Mouse (Mus musculus): ENCODE data around the gene Kcnip4.

Kcnip4 gene

DNA sequence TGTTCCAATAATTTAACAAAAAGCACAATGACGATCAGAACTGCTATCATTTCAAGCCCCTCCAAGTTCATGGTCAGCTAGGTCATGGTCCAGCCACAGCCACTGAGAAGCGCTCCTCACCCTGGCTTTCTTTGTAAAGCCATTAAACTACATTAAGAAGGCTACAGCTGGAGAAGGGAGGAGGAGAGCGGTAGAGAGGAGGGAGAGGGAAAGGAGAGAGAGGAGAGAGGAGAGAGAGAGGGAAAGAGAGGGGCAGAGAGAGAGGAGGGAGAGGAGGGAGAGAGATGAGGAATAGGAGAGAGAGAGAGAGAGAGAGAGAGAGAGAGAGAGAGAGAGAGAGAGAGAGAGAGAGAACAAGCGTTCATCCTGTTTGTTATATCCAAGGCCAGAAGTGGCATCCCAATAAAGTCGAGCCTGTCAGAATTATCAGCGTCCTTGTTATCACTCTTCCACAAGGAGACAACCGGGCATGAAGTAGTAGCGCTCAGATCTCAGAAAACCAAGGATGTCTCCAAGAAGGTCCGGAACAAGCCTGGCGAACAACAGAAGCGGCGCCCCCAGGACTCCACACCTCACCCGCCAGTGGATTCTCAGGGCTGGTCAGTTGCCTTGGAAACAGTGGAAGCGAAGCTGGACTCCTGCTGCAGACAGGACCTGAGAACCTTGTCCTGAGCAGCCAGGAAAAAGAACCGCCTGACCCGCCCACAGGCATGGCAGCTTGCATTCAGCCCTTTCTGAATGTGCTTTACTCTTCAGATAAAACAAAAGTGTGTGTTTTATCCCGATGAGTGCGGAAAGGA lies 635.1 kb downstream of the Kcnip4 start:
- DNase-seq (ENCODE audit: low spot score in 2 of 2): peak in 1 of 2 experiments; percentile 15

DNA sequence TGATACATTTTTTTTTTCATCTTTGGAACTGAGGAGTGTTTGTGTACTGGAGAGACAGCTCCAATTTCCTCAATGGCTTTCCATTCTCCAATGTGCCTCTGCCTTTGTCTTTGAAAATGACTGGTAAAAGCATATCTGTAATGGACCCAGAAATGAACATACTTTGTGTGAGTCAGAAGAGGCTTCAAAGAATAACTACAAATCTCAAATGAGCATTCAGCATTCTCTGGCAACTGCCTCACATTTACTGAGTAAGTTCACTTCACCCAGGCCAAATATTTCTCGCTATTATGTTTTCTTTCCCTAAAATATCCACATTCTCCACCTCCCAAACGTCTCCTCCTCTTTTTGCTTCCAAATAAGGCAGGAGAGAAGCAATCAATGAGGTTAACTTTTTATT lies 646.6 kb downstream of the Kcnip4 start:
- DNase-seq (ENCODE audit: low spot score in 2 of 2): no peak

DNA sequence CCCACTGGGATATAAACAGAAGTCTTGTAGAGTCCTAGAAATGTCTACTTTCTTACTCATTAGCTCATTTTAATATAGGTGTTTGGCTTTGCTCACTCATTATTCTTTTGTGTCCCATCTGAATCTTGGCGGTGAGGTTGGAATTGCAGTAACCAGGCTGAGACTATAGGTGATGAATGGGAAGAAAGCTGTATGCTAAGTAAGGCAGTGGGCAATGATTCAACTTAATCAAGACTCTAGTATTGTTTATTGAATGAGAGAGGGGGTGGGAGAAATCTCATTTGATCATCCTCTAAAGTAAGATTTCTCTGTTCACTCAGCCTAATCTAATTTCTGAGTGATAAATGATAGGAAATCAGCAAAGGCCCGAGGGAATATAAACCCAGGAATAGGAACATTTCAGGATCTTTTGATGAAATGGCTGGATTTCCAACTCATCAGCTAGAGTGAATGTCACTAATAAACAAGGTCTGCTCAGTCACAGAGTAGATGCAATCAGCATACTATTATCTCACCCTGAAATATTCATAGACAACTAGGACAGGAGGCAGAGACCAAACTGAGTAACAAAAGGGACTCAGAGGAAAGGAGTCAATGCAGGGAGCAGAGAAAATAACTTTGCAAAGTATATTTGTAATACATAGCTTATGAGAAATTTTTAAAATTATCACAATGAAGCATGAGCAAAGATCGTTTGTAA lies 660.3 kb downstream of the Kcnip4 start:
- no peak for DNase-seq (ENCODE audit: low spot score in 2 of 2)

DNA sequence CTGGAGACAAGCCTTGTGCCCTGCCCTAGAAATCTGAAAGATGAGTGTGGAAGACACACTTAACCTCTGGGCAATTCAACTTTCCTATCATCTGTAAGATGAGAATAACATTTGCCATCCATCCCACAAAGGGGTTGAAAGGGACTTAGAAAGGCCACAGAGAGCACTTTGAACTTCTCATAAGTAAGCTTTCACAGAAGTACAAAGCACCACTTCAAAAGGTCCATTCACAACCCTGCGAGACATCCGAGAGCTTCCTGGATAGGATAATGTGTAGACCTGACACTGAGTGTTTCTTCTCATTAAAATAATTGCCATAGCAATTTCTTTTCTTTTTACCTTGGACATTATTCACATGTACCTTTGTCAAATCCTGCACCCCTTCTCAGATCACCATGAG lies 683.7 kb downstream of the Kcnip4 start:
- no peak for DNase-seq (ENCODE audit: low spot score in 2 of 2)

DNA sequence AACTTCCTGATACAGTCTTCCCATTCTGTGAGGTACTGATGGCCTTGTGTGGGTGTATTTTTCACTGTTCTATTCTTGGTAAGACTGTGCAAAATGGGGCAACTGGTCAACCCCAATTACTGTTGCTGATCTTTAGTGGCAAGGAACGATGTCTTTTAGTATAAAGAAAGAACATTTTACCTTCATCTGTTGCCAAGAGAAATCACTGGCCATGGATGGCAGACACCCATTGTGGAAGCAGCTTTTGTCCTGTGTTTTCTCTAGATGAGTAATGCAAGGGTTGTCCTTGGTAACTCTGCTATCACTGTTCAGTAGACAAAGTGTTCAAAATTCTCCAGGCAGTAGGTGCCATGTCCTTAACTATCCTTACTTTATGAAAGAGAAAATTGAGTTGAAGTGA lies 729.2 kb downstream of the Kcnip4 start:
- DNase-seq (ENCODE audit: low spot score in 2 of 2): no peak

DNA sequence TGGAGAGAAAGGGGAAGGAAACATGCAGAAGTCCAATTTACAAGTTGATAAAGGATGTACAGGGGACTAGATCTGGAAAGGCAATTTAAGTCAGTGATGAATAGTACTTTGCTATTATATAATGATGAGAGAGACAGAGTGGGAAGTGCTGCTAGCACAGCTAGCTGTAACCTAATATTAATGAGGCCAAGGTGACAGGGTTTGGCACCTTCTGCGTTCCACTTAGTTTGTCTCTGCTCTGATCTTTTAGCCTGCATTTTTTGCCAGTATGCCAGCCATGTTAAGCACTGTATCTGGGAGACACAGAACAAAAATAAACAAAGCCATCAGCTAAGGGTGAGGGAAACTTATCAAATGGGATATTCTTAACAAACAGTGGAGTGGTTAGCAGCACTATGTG lies 745.3 kb downstream of the Kcnip4 start:
- no peak for DNase-seq (ENCODE audit: low spot score in 2 of 2)

DNA sequence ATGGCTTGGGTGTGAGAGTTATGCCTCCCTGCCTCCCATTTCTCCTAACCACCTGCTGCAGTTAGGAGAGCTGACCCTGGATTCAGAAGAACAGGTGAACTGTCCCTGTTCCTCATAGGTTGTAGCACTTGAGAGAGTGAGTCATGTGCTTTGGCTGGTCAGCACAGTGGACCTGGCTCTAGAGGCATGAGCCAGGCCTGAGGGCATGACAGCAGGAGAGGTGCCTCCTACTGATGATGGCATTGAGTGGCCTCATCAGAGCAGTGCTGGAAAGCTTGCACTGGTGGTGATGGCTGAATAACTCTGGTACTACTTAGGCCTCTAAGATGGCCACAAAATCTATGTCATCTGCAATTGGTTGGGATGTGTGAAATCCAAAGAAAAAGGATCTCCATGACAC lies 776.1 kb downstream of the Kcnip4 start:
- DNase-seq (ENCODE audit: low spot score in 2 of 2): no peak

DNA sequence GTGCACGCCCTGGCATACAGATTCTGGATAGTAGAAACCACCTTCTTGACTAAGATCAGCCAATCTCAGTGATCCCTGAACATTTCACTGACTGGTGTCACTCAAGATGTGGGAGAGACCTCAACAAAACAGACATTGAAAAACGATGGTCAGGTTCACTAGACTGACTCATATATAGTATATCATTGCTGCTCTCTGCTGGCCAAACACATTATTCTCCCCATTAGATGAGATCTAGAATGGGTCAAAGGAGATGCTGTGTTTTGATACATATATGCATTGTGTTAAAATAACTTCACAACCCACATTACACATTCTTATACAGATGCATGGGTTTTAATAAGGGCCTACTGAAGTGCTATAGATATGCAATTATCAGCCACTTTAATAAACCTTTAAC lies 787.1 kb downstream of the Kcnip4 start:
- DNase-seq (ENCODE audit: low spot score in 2 of 2): no peak

DNA sequence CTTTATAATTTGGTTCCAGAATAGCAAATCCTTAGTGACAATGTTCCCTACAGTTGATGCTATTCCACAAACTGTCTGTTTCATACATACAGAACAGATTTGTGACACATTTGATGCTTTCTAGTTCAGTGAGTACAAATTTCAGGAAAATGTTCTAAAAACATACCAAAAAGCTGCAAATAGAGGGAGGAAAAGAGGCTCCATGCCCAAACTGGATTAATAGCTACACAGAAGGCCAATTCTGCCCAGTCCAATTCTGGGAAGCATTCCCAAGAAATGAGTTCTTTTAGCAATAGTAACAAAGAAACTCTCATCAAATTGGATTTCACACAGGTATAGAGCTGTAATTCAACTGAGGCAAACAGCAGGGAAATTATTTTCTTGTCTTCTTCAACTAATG lies 806.5 kb downstream of the Kcnip4 start:
- DNase-seq (ENCODE audit: low spot score in 2 of 2): no peak

DNA sequence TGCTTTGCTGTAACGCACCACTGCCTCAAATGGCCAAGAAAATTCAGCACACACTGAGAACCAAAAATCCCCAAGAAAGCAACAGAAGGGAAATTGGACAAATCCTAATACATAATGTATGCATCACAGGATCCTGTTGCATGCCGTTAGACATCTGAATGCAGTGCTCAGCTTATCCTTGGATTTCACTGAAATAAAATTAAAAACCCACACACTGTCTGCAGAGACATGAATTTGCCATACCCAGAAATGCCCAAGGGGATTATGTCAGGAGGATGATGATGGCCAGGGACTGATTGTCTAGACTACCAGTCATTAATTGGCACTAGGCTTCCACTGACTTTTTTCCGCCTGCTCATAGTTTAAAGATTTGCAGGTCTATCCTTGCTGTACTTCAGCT lies 818.7 kb downstream of the Kcnip4 start:
- no peak for DNase-seq (ENCODE audit: low spot score in 2 of 2)

DNA sequence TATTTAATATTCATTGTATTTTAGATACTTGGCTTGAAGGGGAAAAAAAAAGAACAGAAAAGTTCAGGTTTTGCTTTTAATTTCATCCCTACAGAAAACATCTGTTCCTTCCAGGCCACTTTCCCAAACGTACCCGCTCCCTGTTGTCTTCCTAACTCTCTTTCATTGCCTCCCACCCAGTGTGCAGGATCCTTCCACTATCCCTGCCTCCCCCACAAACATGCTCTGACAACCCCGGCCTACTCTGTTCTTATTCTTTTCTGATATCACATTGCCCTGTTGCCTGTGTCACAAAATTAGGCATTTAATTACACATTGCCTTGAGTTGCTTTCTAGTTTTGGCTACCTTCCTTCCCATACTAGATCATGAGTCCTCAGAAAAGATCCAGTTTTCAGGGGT lies 837.6 kb downstream of the Kcnip4 start:
- DNase-seq (ENCODE audit: low spot score in 2 of 2): no peak

DNA sequence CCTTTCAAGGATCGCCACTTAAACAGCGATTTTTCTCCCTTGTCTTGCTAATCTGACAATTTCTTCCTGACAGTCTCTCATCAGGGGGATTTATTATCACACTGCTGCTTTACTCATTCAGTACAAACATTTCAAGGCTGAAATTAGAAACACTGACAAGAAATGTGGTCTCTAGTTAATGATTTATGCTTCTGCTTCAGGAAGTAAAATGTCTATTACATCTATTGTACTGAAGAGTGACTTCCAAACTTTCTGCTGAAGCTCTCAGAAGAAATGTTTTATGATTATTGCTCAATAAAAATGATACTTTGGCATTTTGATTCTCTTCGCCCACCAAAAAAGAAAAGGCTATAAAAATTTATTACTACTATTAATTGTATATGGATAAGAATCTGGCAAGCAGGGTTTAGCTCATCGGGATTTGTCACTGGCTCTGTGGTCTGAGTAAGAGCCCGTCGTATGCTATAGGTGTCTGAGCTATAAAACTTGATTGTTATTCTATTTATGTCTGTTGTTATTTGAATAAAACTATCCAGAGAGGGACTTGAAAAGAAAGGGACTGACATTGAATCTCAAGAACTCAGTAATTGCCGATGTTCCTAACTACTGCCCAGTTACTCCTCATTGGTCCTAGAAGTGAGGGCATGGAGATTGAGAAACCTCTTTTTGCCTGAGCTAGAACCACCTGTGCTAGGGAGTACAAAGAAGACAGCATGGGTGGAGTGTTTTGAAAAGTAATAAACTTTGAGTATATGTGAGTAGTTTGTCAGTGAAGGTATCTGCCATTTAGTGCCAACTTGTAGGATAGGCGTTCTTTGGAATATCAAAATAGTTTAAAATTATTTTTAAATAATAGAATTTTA lies 844.7 kb downstream of the Kcnip4 start:
- no peak for DNase-seq (ENCODE audit: low spot score in 2 of 2)

DNA sequence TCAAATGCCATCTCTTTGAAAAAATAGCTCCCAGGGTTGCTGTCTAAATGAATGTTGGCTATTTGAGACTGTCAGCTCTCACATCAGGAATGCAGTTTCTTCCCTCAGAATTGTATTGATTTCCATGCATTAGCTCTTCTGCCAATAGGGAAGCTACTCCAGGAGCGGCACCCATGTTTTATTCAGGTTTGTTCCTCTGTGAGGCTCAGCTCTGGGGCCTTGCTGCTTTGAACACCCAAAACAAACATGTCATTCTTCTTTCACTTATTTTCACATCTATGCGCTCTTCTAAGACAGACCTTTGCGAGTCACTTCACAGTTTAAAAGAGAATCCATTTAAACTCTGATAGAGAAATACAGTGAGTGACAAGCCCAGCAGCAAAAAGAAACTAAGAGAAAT lies 862.2 kb downstream of the Kcnip4 start:
- no peak for DNase-seq (ENCODE audit: low spot score in 2 of 2)

DNA sequence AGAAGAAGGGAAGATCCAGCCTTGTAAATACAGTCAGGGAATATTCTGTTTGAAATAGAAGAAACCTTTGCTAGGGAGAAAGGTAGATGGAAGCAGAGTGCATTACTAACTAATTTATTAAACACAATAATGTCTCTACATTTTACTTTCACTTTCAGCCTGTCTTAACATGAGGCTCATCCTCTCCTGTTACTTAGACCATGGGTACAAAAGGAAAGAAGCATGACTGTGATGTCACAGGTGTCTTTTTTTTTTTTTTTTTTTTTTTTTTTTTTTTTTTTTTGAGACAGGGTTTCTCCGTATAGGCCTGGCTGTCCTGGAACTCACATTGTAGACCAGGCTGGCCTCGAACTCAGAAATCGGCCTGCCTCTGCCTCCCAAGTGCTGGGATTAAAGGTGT lies 864.7 kb downstream of the Kcnip4 start:
- no peak for DNase-seq (ENCODE audit: low spot score in 2 of 2)

DNA sequence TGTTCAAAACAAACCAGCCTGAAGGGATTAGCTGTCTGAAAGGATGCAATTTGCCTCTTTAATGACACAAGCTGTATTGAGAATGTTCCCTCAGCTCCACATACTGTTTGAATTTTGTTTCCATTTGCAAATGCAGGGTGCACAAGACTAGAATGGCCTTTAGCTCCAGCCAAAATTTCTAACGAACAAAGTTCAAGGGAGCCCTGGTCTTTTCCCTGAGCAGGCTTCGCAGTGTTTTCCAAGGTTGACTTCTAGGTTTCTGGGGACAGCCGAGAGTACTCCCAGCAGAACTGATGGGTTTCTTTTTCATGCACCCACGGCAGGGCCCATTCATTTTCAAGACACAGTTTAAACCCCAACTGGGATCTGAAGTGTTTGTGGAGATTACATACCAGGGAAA lies 874.2 kb downstream of the Kcnip4 start:
- DNase-seq (ENCODE audit: low spot score in 2 of 2): no peak

DNA sequence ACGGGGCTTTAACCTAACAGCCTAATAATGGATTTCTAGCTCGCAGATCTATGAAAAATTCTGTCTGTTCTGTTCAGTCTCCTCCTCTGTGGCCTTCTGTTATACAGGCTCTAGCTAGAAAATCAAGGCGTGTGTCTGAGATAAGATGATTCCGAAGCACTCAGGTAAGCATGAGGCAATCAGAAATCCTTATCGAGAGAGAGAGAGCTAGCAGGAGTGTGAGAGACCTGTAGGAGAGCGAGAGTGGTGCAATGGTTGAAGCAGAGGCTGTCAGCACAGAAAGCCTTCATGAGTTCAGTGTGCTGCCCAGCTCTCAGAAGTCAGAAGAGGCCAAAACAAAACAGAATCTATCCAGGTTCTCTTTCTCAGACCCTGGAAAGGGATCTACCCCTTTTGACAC lies 888.0 kb downstream of the Kcnip4 start:
- no peak for DNase-seq (ENCODE audit: low spot score in 2 of 2)

DNA sequence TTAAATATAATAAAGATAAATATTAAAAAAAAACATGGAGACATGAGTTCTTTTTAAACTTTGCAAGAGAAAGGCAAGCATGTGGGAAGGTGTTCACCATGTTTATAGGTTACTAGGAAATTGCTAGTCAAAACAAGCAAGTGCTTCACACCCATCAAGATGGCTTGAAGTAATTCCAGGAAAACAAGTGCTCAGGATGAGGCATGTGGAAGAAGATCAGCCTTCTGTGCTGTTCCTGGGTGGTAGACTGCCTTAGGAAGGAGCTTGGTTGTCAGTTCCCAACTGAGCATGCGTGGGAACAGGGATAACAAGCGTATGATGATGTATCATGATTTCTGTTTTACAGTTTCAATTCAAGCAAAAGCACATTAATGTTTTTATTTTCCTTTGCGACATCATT lies 891.1 kb downstream of the Kcnip4 start:
- DNase-seq (ENCODE audit: low spot score in 2 of 2): peak in 1 of 2 experiments; percentile 8

DNA sequence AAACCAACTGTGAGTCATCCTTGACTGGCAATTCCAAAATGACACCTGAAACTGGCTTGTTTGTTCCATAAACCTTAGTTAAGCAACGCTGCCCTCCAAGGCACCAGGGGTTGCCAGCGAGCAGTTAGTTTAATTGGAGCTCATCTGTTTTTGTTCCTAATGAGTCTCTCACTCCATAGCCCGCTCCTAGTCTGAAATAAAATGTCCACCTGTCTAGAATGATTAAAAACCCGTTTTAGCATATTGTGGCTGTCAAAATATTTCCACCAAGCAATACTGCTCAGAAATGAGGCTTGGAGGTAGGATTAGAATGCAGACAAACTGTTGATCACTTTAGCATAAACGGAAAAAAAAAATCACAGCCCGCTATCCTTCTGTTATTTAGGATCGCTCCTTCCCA lies 901.3 kb downstream of the Kcnip4 start:
- no peak for DNase-seq (ENCODE audit: low spot score in 2 of 2)

DNA sequence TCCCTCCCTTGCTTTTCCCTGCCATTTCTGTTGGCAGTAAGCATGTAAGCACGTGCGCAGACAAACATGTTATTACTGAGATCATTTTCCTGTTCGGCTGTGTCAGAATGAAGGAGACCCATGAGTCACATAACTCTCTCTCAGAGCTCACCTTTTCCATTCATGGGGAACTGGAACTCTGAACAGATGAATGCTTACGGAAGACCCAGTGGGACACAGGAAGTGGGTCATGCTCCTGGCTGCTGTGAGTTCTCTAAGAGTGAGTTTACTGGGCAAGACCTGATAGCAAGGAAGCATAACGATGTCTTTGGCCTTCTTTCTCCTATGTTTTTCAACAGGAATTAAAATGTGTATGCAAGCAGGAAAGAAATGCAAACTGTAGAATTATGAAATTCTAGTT lies 917.8 kb downstream of the Kcnip4 start:
- no peak for DNase-seq (ENCODE audit: low spot score in 2 of 2)

DNA sequence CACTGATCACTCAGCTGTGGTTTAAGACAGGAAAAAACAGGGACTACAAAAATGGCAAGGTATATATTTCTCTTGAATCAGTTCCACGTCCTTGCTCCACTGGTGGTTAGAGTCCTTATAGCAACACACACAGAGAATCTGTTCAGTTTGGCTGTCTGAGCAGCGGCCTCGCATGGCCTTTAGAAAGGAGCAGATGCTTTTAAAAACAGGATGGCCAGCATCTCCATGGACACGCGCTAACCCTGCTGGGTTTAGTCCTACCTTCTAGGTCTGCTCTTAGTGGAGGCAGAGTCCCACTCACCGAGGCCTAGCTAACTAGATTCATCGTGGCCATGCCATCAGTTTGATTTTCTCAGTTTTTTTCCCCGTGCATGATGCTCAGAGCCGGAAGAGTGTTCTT lies 918.4 kb downstream of the Kcnip4 start:
- DNase-seq (ENCODE audit: low spot score in 2 of 2): peak; percentile 6 to 8

DNA sequence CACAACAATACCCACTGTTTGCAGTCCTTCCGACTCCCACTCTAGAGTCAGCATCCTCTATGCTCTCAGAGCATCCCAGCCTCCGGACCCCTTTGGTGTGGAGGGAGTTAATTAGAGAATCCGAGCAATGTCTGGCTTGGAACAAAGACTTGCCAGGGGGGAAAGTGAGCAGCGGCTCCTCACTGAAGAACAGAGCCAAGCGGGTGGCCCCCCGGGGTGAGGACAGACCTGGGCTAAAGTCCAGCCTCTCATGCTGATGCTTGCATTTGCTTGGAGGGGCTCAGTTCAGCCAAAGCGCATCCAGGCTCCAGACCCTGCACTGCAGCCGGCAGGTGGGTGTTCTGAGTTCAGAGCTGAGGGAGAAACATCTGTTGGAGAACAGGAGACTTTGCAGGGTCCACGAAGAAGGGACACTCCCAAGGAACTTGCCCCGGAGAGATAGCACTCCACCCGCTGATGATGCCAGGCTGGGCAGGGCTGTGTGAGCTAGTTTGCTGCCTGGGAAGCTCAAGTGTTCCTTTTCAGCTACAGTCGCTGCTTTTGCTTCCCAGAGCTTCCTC lies 925.1 kb downstream of the Kcnip4 start:
- DNase-seq (ENCODE audit: low spot score in 2 of 2): no peak

DNA sequence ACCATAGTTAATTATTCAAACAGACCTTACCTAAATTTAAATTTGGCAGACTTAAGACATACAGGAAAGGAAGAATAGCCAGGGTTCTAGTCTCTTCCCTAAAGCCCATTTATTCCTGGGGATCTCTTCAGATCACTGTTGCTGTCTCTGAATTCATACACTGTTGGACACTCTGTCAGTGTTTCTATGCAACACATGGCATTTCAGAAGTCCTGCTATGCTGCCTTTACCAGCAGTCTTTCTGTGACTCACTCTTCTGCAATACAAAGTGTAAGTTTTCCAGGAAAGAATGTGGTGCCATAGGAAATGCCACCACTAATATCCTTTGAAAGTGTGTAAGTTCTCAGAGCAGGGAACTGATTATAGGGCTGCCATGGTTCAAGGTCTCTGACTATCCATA lies 936.7 kb downstream of the Kcnip4 start:
- DNase-seq (ENCODE audit: low spot score in 2 of 2): no peak

Measured in frontal cortex, postnatal 10 days (tissue).